Mouse (Mus musculus): ENCODE data around the gene Kpna7. TPM values are rescaled to one million over a fixed set of nuclear protein-coding genes. Genes with fewer than 3 reads are reported as not detected.

Kpna7 gene
- polyA plus RNA-seq, 1 experiment from 2014 or later, result not detected

GRCm38 (mm10) chr5:145116916-145117315 is 33.1 kb upstream of the Kpna7 start:
- Histone ChIP-seq H3K4me1 (peaks cover 41% of the 10 kb centered on the region), H3K9me3 (0 out of 2 replicates have a peak, but pooled peaks cover 4% of the 10 kb centered on the region), H3K4me3 (peak overlapping the region; percentile 8; the same call in 1 of the 2 replicates), H3K9ac (no peak overlapping the region), H3K36me3 (no peaks in the 10 kb centered on the region), H3K4me2 (peak overlapping the region; percentile 46), H3K27ac (peak overlapping the region; percentile 88), H3K27me3 (no peaks in the 10 kb centered on the region)
- ATAC-seq (ENCODE audit: borderline replicate concordance, extremely low read depth, low FRiP score, low TSS enrichment), result 0 out of 2 replicates have a peak, but pooled peaks have one; percentile 15
- 41% methylated on average over 10 of the region's 10 CpGs for WGBS

- Histone ChIP-seq H3K4me2 (peak overlapping the region; percentile 46), H3K4me1 (peaks cover 41% of the 10 kb centered on the region), H3K9me3 (0 out of 2 replicates have a peak, but pooled peaks cover 4% of the 10 kb centered on the region), H3K36me3 (no peaks in the 10 kb centered on the region; the same call in 1 of the 2 replicates), H3K9ac (no peak overlapping the region), H3K27ac (peak overlapping the region; percentile 88), H3K4me3 (peak overlapping the region; percentile 8; the same call in 1 of the 2 replicates), H3K27me3 (no peaks in the 10 kb centered on the region)
- ATAC-seq (ENCODE audit: borderline replicate concordance, extremely low read depth, low FRiP score, low TSS enrichment), result peak; percentile 72
- 22% methylated on average over 4 of the region's 4 CpGs for WGBS
These were observed 32.5 kb upstream of the Kpna7 start for GRCm38 (mm10) chr5:145116316-145116715.

- H3K27me3 ChIP-seq, result no peaks in the 10 kb centered on the region
- peak overlapping the region; percentile 89 for H3K4me2 ChIP-seq
- 0 out of 2 replicates have a peak, but pooled peaks cover 4% of the 10 kb centered on the region for H3K9me3 ChIP-seq
- no peak overlapping the region for H3K4me3 ChIP-seq
- 86% methylated on average over 5 of the region's 5 CpGs for WGBS
- H3K9ac ChIP-seq, result no peak overlapping the region
- peaks cover 1% of the 10 kb centered on the region for H3K36me3 ChIP-seq
- peak overlapping the region; percentile 88 for H3K27ac ChIP-seq
- no peak for ATAC-seq (ENCODE audit: borderline replicate concordance, extremely low read depth, low FRiP score, low TSS enrichment)
- peaks cover 41% of the 10 kb centered on the region for H3K4me1 ChIP-seq
These were observed 31.9 kb upstream of the Kpna7 start for GRCm38 (mm10) chr5:145115736-145116135.

GRCm38 (mm10) chr5:145114606-145115473 is 31.0 kb upstream of the Kpna7 start:
- Histone ChIP-seq H3K27ac (peak overlapping the region; percentile 56), H3K4me1 (peaks cover 41% of the 10 kb centered on the region), H3K9ac (peak overlapping the region; percentile 70), H3K27me3 (no peaks in the 10 kb centered on the region), H3K36me3 (peaks cover 10% of the 10 kb centered on the region), H3K9me3 (0 out of 2 replicates have a peak, but pooled peaks cover 4% of the 10 kb centered on the region), H3K4me2 (peak overlapping the region; percentile 89), H3K4me3 (peak overlapping the region; percentile 83)
- 11% methylated on average over 39 of the region's 40 CpGs for WGBS
- peak; percentile 24; the same call in 1 of the 2 replicates for ATAC-seq (ENCODE audit: borderline replicate concordance, extremely low read depth, low FRiP score, low TSS enrichment)

GRCm38 (mm10) chr5:145114071-145114605 is 30.3 kb upstream of the Kpna7 start, which contains the start of gene Arpc1b:
Gene Arpc1b, plus strand, starts transcription at chr5:145114215.
- WGBS, result 0% methylated on average over 51 of the region's 53 CpGs
- no peaks in the 10 kb centered on the region for H3K27me3 ChIP-seq
- peak; percentile 83 for ATAC-seq (ENCODE audit: borderline replicate concordance, extremely low read depth, low FRiP score, low TSS enrichment)
- H3K27ac ChIP-seq, result peak within 1 kb of the TSS; percentile 56
- H3K9me3 ChIP-seq, result 0 out of 2 replicates have a peak, but pooled peaks cover under 1% of the 10 kb centered on the region
- peaks cover 41% of the 10 kb centered on the region for H3K4me1 ChIP-seq
- H3K9ac ChIP-seq, result peak within 1 kb of the TSS; percentile 70
- peaks cover 17% of the 10 kb centered on the region for H3K36me3 ChIP-seq
- H3K4me3 ChIP-seq, result peak within 1 kb of the TSS; percentile 83
- H3K4me2 ChIP-seq, result peak within 1 kb of the TSS; percentile 89

- ATAC-seq (ENCODE audit: borderline replicate concordance, extremely low read depth, low FRiP score, low TSS enrichment), result no peak
These were observed 29.6 kb upstream of the Kpna7 start for GRCm38 (mm10) chr5:145113416-145113815.

GRCm38 (mm10) chr5:145112566-145112965 is 28.7 kb upstream of the Kpna7 start:
- peaks cover 31% of the 10 kb centered on the region for H3K36me3 ChIP-seq
- 80% methylated on average over 8 of the region's 8 CpGs for WGBS
- no peak for ATAC-seq (ENCODE audit: borderline replicate concordance, extremely low read depth, low FRiP score, low TSS enrichment)
- H3K4me3 ChIP-seq, result no peak overlapping the region
- H3K9me3 ChIP-seq, result no peaks in the 10 kb centered on the region
- no peak overlapping the region for H3K27ac ChIP-seq
- H3K27me3 ChIP-seq, result no peaks in the 10 kb centered on the region
- H3K4me2 ChIP-seq, result no peak overlapping the region
- H3K4me1 ChIP-seq, result peaks cover 35% of the 10 kb centered on the region
- H3K9ac ChIP-seq, result no peak overlapping the region

More at GRCm38 (mm10) chr5:145113416-145113815, 29.6 kb upstream of the Kpna7 start:
- no peak overlapping the region for H3K27ac ChIP-seq
- H3K4me2 ChIP-seq, result peak overlapping the region; percentile 89
- H3K4me3 ChIP-seq, result peak overlapping the region; percentile 83
- peaks cover 23% of the 10 kb centered on the region for H3K36me3 ChIP-seq
- peaks cover 41% of the 10 kb centered on the region for H3K4me1 ChIP-seq
- H3K9ac ChIP-seq, result peak overlapping the region; percentile 70; the same call in 1 of the 2 replicates
- no peaks in the 10 kb centered on the region for H3K27me3 ChIP-seq
- WGBS, result 13% methylated on average over 2 of the region's 2 CpGs
- H3K9me3 ChIP-seq, result no peaks in the 10 kb centered on the region

- Histone ChIP-seq H3K9me3 (no peaks in the 10 kb centered on the region), H3K27ac (no peak overlapping the region), H3K27me3 (no peaks in the 10 kb centered on the region), H3K4me1 (peaks cover 13% of the 10 kb centered on the region), H3K4me2 (no peak overlapping the region), H3K4me3 (no peak overlapping the region), H3K36me3 (peaks cover 51% of the 10 kb centered on the region), H3K9ac (no peak overlapping the region)
- ATAC-seq (ENCODE audit: borderline replicate concordance, extremely low read depth, low FRiP score, low TSS enrichment), result no peak
- WGBS, result 82% methylated on average over 6 of the region's 6 CpGs
These were observed 26.6 kb upstream of the Kpna7 start for GRCm38 (mm10) chr5:145110401-145110800.

- Histone ChIP-seq H3K9me3 (no peaks in the 10 kb centered on the region), H3K27me3 (no peaks in the 10 kb centered on the region), H3K36me3 (peaks cover 89% of the 10 kb centered on the region), H3K4me2 (no peak overlapping the region), H3K9ac (no peak overlapping the region), H3K4me1 (no peaks in the 10 kb centered on the region), H3K4me3 (no peak overlapping the region), H3K27ac (no peak overlapping the region)
- WGBS, result 81% methylated on average over 9 of the region's 9 CpGs
- no peak for ATAC-seq (ENCODE audit: borderline replicate concordance, extremely low read depth, low FRiP score, low TSS enrichment)
These were observed 22.0 kb upstream of the Kpna7 start for GRCm38 (mm10) chr5:145105694-145106275.

- Histone ChIP-seq H3K36me3 (peaks cover 87% of the 10 kb centered on the region), H3K27ac (no peak overlapping the region), H3K4me2 (no peak overlapping the region), H3K4me1 (no peaks in the 10 kb centered on the region), H3K4me3 (no peak overlapping the region), H3K27me3 (no peaks in the 10 kb centered on the region), H3K9ac (no peak overlapping the region), H3K9me3 (no peaks in the 10 kb centered on the region)
- no peak for ATAC-seq (ENCODE audit: borderline replicate concordance, extremely low read depth, low FRiP score, low TSS enrichment)
- 70% methylated on average over 9 of the region's 9 CpGs for WGBS
These were observed 20.5 kb upstream of the Kpna7 start for GRCm38 (mm10) chr5:145104328-145104727.

GRCm38 (mm10) chr5:145102706-145103105 is 18.9 kb upstream of the Kpna7 start:
- no peak for ATAC-seq (ENCODE audit: borderline replicate concordance, extremely low read depth, low FRiP score, low TSS enrichment)
- H3K9ac ChIP-seq, result no peak overlapping the region
- H3K4me3 ChIP-seq, result no peak overlapping the region
- H3K27me3 ChIP-seq, result no peaks in the 10 kb centered on the region
- no peaks in the 10 kb centered on the region for H3K9me3 ChIP-seq
- H3K27ac ChIP-seq, result no peak overlapping the region
- H3K4me2 ChIP-seq, result no peak overlapping the region
- WGBS, result 88% methylated on average over 4 of the region's 4 CpGs
- H3K4me1 ChIP-seq, result no peaks in the 10 kb centered on the region
- peaks cover 85% of the 10 kb centered on the region for H3K36me3 ChIP-seq
